In genomic region chr3:153655071-153655470, GRCm38 (mm10) we compare ENCODE assay signal across 9 mouse cellular contexts.
DNase-seq lines count a peak whose midpoint lies in the region; ATAC-seq and TF ChIP-seq lines count a peak whose summit lies in the region.
"Had no signal": no experiment of that assay in that cellular context is flagged by ENCODE, and none has a peak within 500 bp of the region (broad histone marks: within the 10 kb centered on the region; RNA-seq: fewer than 3 reads in every experiment).

No protein-coding gene starts in this region.

- H3K9me3 ChIP-seq in hindbrain, embryonic 11.5 days (ENCODE audit: control insufficient read depth, low read length), result no peaks in the 10 kb centered on the region
- H3K9me3 ChIP-seq in hindbrain, embryonic 13.5 days, result no peaks in the 10 kb centered on the region

- 22% methylated on average over 9 of the region's 9 CpGs for WGBS in hindbrain, embryonic 11.5 days
- whole genome bisulfite sequencing in hindbrain, embryonic 13.5 days, result 27% methylated on average over 9 of the region's 9 CpGs

- no peaks in the 10 kb centered on the region for H3K27me3 ChIP-seq in hindbrain, embryonic 11.5 days (ENCODE audit: control insufficient read depth, insufficient read depth, low read length)
- 0 out of 2 replicates have a peak, but pooled peaks cover 6% of the 10 kb centered on the region for H3K27me3 ChIP-seq in hindbrain, embryonic 13.5 days

- ATAC-seq in hindbrain, embryonic 11.5 days (ENCODE audit: low FRiP score), result no peak
- no peak for ATAC-seq in hindbrain, embryonic 13.5 days (ENCODE audit: low FRiP score)
- ATAC-seq in megakaryocyte-erythroid progenitor cell, adult 5-6 weeks (replicated peaks; ENCODE audit: low FRiP score, low TSS enrichment, poor library complexity, severe bottlenecking), result 0 out of 2 replicates have a peak, but pooled peaks have one; percentile 29

- no peak overlapping the region for H3K9ac ChIP-seq in hindbrain, embryonic 11.5 days (ENCODE audit: low read depth, low read length)
- H3K9ac ChIP-seq in hindbrain, embryonic 13.5 days, result no peak overlapping the region

- no peak for TF ChIP-seq POLR2A in cortical plate, adult 2 months (IDR thresholded peaks at IDR 0.05; ENCODE audit: extremely low read depth, insufficient read depth, low read length)

- H3K4me3 ChIP-seq in hindbrain, embryonic 11.5 days (ENCODE audit: low read depth, low read length), result no peak overlapping the region
- no peak overlapping the region for H3K4me3 ChIP-seq in hindbrain, embryonic 13.5 days
- H3K4me3 ChIP-seq in cortical plate, adult 2 months (ENCODE audit: insufficient read depth, low read length), result no peak overlapping the region

- no peak overlapping the region for H3K27ac ChIP-seq in hindbrain, embryonic 11.5 days (ENCODE audit: low read depth, low read length)
- H3K27ac ChIP-seq in hindbrain, embryonic 13.5 days, result no peak overlapping the region
- no peak overlapping the region for H3K27ac ChIP-seq in cortical plate, adult 2 months (ENCODE audit: insufficient read depth, low read length)
- H3K27ac ChIP-seq: macrophage had no signal

- peak; percentile 72 for TF ChIP-seq CTCF in cortical plate, adult 2 months (IDR thresholded peaks at IDR 0.05; ENCODE audit: extremely low read depth, insufficient read depth, low read length)

- DNase-seq in hindbrain, embryonic 11.5 days (ENCODE audit: low spot score), result peak; percentile 87
- DNase-seq in ZHBTc4 (ENCODE audit: low read depth, low spot score), result peak; percentile 79
- DNase-seq in gastrocnemius, postnatal 14 days, result peak; percentile 31
- DNase-seq in layer of hippocampus, postnatal 25 days (ENCODE audit: extremely low spot score in 1 of 2, low spot score in 1 of 2), result peak; percentile 53 to 74
- DNase-seq in testis, postnatal 10 days (ENCODE audit: low spot score), result peak; percentile 74

- no peaks in the 10 kb centered on the region; the same call in 1 of the 2 replicates for H3K4me1 ChIP-seq in hindbrain, embryonic 11.5 days (replicated peaks; ENCODE audit: control insufficient read depth, insufficient read depth, low read length)
- H3K4me1 ChIP-seq in hindbrain, embryonic 13.5 days (replicated peaks), result peaks cover 50% of the 10 kb centered on the region
- 0 out of 2 replicates have a peak, but pooled peaks cover 2% of the 10 kb centered on the region for H3K4me1 ChIP-seq in cortical plate, adult 2 months (ENCODE audit: control insufficient read depth, insufficient read depth, low read length)

- no peak overlapping the region for H3K4me2 ChIP-seq in hindbrain, embryonic 11.5 days (replicated peaks; ENCODE audit: low read depth, low read length)
- H3K4me2 ChIP-seq in hindbrain, embryonic 13.5 days, result no peak overlapping the region

- no peaks in the 10 kb centered on the region for H3K36me3 ChIP-seq in hindbrain, embryonic 11.5 days (ENCODE audit: control insufficient read depth, insufficient read depth, low read length)
- H3K36me3 ChIP-seq in hindbrain, embryonic 13.5 days, result no peaks in the 10 kb centered on the region

- intact Hi-C loops in gastrocnemius, postnatal 14 days (cut with DNase I; ENCODE audit: low total_unique reads), result loop anchor here (5.0 to 10.0 kb wide), 2 partner anchors 152 to 870 kb away; no protein-coding TSS in a partner anchor

Comparison
In these comparisons a context has a peak if more than half of its experiments do, and no peak if none do; other contexts are left out.
1. DNase-seq: peak in every context shown above with its lines; median percentile 87 in hindbrain, embryonic 11.5 days; 79 in ZHBTc4; 74 in testis, postnatal 10 days; 64 in layer of hippocampus, postnatal 25 days; 31 in gastrocnemius, postnatal 14 days.